Mouse (Mus musculus): Measurements from ENCODE around the gene Atp5s. TPM values are rescaled to one million over a fixed set of nuclear protein-coding genes. Genes with fewer than 3 reads are reported as not detected.

Atp5s gene
- polyA plus RNA-seq, 1 experiment from 2014 or later, result 39.1 TPM

- DNase-seq (ENCODE audit: low spot score) (peak; percentile 56), ATAC-seq (ENCODE audit: low FRiP score) (no peak)
- H3K4me2 ChIP-seq (replicated peaks), result no peak overlapping the region
- no peaks in the 10 kb centered on the region for H3K36me3 ChIP-seq (replicated peaks; ENCODE audit: control insufficient read depth, insufficient read depth)
- H3K27me3 ChIP-seq (ENCODE audit: control insufficient read depth, insufficient read depth, low read length), result no peaks in the 10 kb centered on the region
- no peaks in the 10 kb centered on the region for H3K9me3 ChIP-seq (ENCODE audit: control insufficient read depth, low read length)
- 51% methylated on average over 9 of the region's 9 CpGs for WGBS
- peaks cover 7% of the 10 kb centered on the region for H3K4me1 ChIP-seq (replicated peaks; ENCODE audit: control insufficient read depth, insufficient read depth, low read length)
- H3K9ac ChIP-seq, result no peak overlapping the region
- no peak overlapping the region for H3K27ac ChIP-seq
- H3K4me3 ChIP-seq (replicated peaks; ENCODE audit: low read length), result no peak overlapping the region
Observed at GRCm38 (mm10) chr12:69765543-69765942, 40.8 kb downstream of the Atp5s start.

GRCm38 (mm10) chr12:69766185-69766904 lies 41.6 kb downstream of the Atp5s start:
- Histone ChIP-seq H3K4me1 (replicated peaks; ENCODE audit: control insufficient read depth, insufficient read depth, low read length) (peaks cover 7% of the 10 kb centered on the region), H3K27me3 (ENCODE audit: control insufficient read depth, insufficient read depth, low read length) (no peaks in the 10 kb centered on the region), H3K36me3 (replicated peaks; ENCODE audit: control insufficient read depth, insufficient read depth) (no peaks in the 10 kb centered on the region), H3K4me2 (replicated peaks) (no peak overlapping the region), H3K4me3 (replicated peaks; ENCODE audit: low read length) (no peak overlapping the region), H3K9me3 (ENCODE audit: control insufficient read depth, low read length) (no peaks in the 10 kb centered on the region), H3K27ac (no peak overlapping the region), H3K9ac (no peak overlapping the region)
- 79% methylated on average over 10 of the region's 10 CpGs for WGBS
- ATAC-seq (ENCODE audit: low FRiP score) (no peak), DNase-seq (ENCODE audit: low spot score) (no peak)

GRCm38 (mm10) chr12:69767476-69768258 lies 42.9 kb downstream of the Atp5s start:
- H3K36me3 ChIP-seq (replicated peaks; ENCODE audit: control insufficient read depth, insufficient read depth), result no peaks in the 10 kb centered on the region
- H3K9ac ChIP-seq, result no peak overlapping the region
- H3K4me1 ChIP-seq (replicated peaks; ENCODE audit: control insufficient read depth, insufficient read depth, low read length), result peaks cover 7% of the 10 kb centered on the region
- 0 out of 2 replicates have a peak overlapping the region, but pooled peaks have one; percentile 38 for H3K27ac ChIP-seq
- no peak overlapping the region for H3K4me3 ChIP-seq (replicated peaks; ENCODE audit: low read length)
- ATAC-seq (ENCODE audit: low FRiP score) (peak; percentile 31), DNase-seq (ENCODE audit: low spot score) (no peak)
- no peaks in the 10 kb centered on the region for H3K9me3 ChIP-seq (ENCODE audit: control insufficient read depth, low read length)
- 39% methylated on average over 9 of the region's 9 CpGs for WGBS
- H3K27me3 ChIP-seq (ENCODE audit: control insufficient read depth, insufficient read depth, low read length), result no peaks in the 10 kb centered on the region
- H3K4me2 ChIP-seq (replicated peaks), result no peak overlapping the region

GRCm38 (mm10) chr12:69768841-69769240 lies 44.1 kb downstream of the Atp5s start:
- H3K27ac ChIP-seq, result no peak overlapping the region
- no peak overlapping the region for H3K4me3 ChIP-seq (replicated peaks; ENCODE audit: low read length)
- H3K9me3 ChIP-seq (ENCODE audit: control insufficient read depth, low read length), result no peaks in the 10 kb centered on the region
- H3K9ac ChIP-seq, result no peak overlapping the region
- no peak overlapping the region for H3K4me2 ChIP-seq (replicated peaks)
- no peak for DNase-seq (ENCODE audit: low spot score)
- no peaks in the 10 kb centered on the region for H3K36me3 ChIP-seq (replicated peaks; ENCODE audit: control insufficient read depth, insufficient read depth)
- H3K27me3 ChIP-seq (ENCODE audit: control insufficient read depth, insufficient read depth, low read length), result no peaks in the 10 kb centered on the region
- WGBS, result 96% methylated on average over 2 of the region's 2 CpGs
- no peak for ATAC-seq (ENCODE audit: low FRiP score)
- peaks cover 7% of the 10 kb centered on the region for H3K4me1 ChIP-seq (replicated peaks; ENCODE audit: control insufficient read depth, insufficient read depth, low read length)

GRCm38 (mm10) chr12:69776607-69777340 lies 52.0 kb downstream of the Atp5s start:
- H3K9ac ChIP-seq, result no peak overlapping the region
- WGBS, result 82% methylated on average over 11 of the region's 11 CpGs
- no peaks in the 10 kb centered on the region for H3K9me3 ChIP-seq (ENCODE audit: control insufficient read depth, low read length)
- no peaks in the 10 kb centered on the region for H3K36me3 ChIP-seq (replicated peaks; ENCODE audit: control insufficient read depth, insufficient read depth)
- no peak overlapping the region for H3K4me2 ChIP-seq (replicated peaks)
- ATAC-seq (ENCODE audit: low FRiP score) (no peak), DNase-seq (ENCODE audit: low spot score) (no peak)
- no peaks in the 10 kb centered on the region for H3K27me3 ChIP-seq (ENCODE audit: control insufficient read depth, insufficient read depth, low read length)
- no peaks in the 10 kb centered on the region for H3K4me1 ChIP-seq (replicated peaks; ENCODE audit: control insufficient read depth, insufficient read depth, low read length)
- H3K4me3 ChIP-seq (replicated peaks; ENCODE audit: low read length), result no peak overlapping the region
- H3K27ac ChIP-seq, result no peak overlapping the region

- 88% methylated on average over 6 of the region's 6 CpGs for WGBS
Observed at GRCm38 (mm10) chr12:69777341-69777730, 52.6 kb downstream of the Atp5s start.

GRCm38 (mm10) chr12:69777957-69778356 lies 53.2 kb downstream of the Atp5s start:
- no peak overlapping the region for H3K4me3 ChIP-seq (replicated peaks; ENCODE audit: low read length)
- WGBS, result 80% methylated on average over 2 of the region's 2 CpGs
- ATAC-seq (ENCODE audit: low FRiP score) (no peak), DNase-seq (ENCODE audit: low spot score) (no peak)
- H3K27me3 ChIP-seq (ENCODE audit: control insufficient read depth, insufficient read depth, low read length), result no peaks in the 10 kb centered on the region
- no peak overlapping the region for H3K27ac ChIP-seq
- no peaks in the 10 kb centered on the region for H3K4me1 ChIP-seq (replicated peaks; ENCODE audit: control insufficient read depth, insufficient read depth, low read length)
- H3K9ac ChIP-seq, result no peak overlapping the region
- no peaks in the 10 kb centered on the region for H3K36me3 ChIP-seq (replicated peaks; ENCODE audit: control insufficient read depth, insufficient read depth)
- no peaks in the 10 kb centered on the region for H3K9me3 ChIP-seq (ENCODE audit: control insufficient read depth, low read length)
- H3K4me2 ChIP-seq (replicated peaks), result no peak overlapping the region

More at GRCm38 (mm10) chr12:69777341-69777730, 52.6 kb downstream of the Atp5s start:
- no peaks in the 10 kb centered on the region for H3K9me3 ChIP-seq (ENCODE audit: control insufficient read depth, low read length)
- ATAC-seq (ENCODE audit: low FRiP score) (no peak), DNase-seq (ENCODE audit: low spot score) (no peak)
- H3K4me3 ChIP-seq (replicated peaks; ENCODE audit: low read length), result no peak overlapping the region
- H3K9ac ChIP-seq, result no peak overlapping the region
- no peaks in the 10 kb centered on the region for H3K4me1 ChIP-seq (replicated peaks; ENCODE audit: control insufficient read depth, insufficient read depth, low read length)
- H3K27me3 ChIP-seq (ENCODE audit: control insufficient read depth, insufficient read depth, low read length), result no peaks in the 10 kb centered on the region
- H3K36me3 ChIP-seq (replicated peaks; ENCODE audit: control insufficient read depth, insufficient read depth), result no peaks in the 10 kb centered on the region
- no peak overlapping the region for H3K4me2 ChIP-seq (replicated peaks)
- H3K27ac ChIP-seq, result no peak overlapping the region

- WGBS, result 60% methylated on average over 8 of the region's 8 CpGs
- Histone ChIP-seq H3K9me3 (ENCODE audit: control insufficient read depth, low read length) (no peaks in the 10 kb centered on the region), H3K27ac (no peak overlapping the region), H3K4me1 (replicated peaks; ENCODE audit: control insufficient read depth, insufficient read depth, low read length) (no peaks in the 10 kb centered on the region), H3K36me3 (replicated peaks; ENCODE audit: control insufficient read depth, insufficient read depth) (no peaks in the 10 kb centered on the region), H3K27me3 (ENCODE audit: control insufficient read depth, insufficient read depth, low read length) (no peaks in the 10 kb centered on the region), H3K4me2 (replicated peaks) (no peak overlapping the region), H3K4me3 (replicated peaks; ENCODE audit: low read length) (no peak overlapping the region), H3K9ac (no peak overlapping the region)
- no peak for DNase-seq (ENCODE audit: low spot score)
- no peak for ATAC-seq (ENCODE audit: low FRiP score)
Observed at GRCm38 (mm10) chr12:69781480-69781879, 56.7 kb downstream of the Atp5s start.
